Mouse (Mus musculus) liver, embryonic 14.5 days (tissue): ENCODE measurements around the gene Dmrt3.

Experiments
- CTCF ChIP-seq: IDR thresholded peaks from 2 replicates; pipeline ENCODE4 v1.5.1; 2016; ENCODE audit warnings: antibody characterized with exemption, low read depth, control low read depth
- EP300 ChIP-seq: IDR thresholded peaks from 2 replicates; pipeline ENCODE4 v1.6.1; 2016; ENCODE audit warnings: antibody characterized with exemption, low read depth

DNA sequence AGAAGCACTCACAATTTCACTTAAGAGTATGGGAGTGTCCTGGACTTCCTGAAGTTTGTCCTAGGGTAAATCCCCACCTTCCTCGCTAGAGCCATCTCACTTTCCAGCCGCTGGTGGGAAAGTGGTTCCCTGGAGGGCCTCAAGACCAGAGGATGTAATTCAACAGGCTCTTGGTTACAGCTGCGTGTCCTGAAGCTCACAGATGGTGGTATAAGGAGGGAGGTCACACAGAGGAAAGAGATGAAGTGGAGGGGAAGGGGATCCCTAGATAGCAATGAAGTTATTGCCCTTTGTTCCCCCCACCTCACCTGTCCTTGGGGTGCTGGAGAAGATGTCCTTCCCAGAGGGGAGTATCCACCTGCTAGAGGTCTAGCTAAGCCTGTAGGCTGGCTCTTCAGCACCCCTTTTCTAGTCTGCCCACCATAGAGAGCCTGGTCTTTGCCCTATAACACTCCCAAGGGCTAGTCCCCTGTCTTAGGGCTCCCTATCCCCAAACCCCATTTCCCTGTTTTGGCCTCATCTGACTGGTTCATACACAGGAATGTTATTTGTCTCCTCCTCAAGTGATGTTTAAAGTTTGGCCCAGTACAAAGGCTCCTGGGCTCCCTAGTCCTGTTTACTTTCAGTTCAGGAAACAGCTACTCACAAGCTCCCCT lies 59.6 kb downstream of the Dmrt3 start:
- no peak for TF ChIP-seq EP300
- no peak for TF ChIP-seq CTCF
